Mouse (Mus musculus) C2C12 (cell line): ENCODE data around the gene Ubac1.

ENCODE experiments used
- CEBPB ChIP-seq: IDR thresholded peaks from one replicate; pipeline ENCODE4 v1.6.1; 2011; ENCODE audit warnings: low read depth, mild to moderate bottlenecking, control low read depth, moderate library complexity
- CTCF ChIP-seq: IDR thresholded peaks from one replicate; pipeline ENCODE4 v1.5.1; 2011; ENCODE audit not compliant: control insufficient read depth, insufficient read depth, insufficient read length
- MAX ChIP-seq: IDR thresholded peaks from one replicate; pipeline ENCODE4 v1.6.1; 2011; ENCODE audit warnings: mild to moderate bottlenecking, control low read depth
- MYOG ChIP-seq: IDR thresholded peaks from one replicate; pipeline ENCODE4 v1.6.1; 2011; ENCODE audit not compliant: control insufficient read depth, insufficient read length; ENCODE audit errors: extremely low read depth
- USF1 ChIP-seq: IDR thresholded peaks from one replicate; pipeline ENCODE4 v1.6.1; 2011; ENCODE audit warnings: low read depth, mild to moderate bottlenecking, control low read depth, moderate library complexity

DNA sequence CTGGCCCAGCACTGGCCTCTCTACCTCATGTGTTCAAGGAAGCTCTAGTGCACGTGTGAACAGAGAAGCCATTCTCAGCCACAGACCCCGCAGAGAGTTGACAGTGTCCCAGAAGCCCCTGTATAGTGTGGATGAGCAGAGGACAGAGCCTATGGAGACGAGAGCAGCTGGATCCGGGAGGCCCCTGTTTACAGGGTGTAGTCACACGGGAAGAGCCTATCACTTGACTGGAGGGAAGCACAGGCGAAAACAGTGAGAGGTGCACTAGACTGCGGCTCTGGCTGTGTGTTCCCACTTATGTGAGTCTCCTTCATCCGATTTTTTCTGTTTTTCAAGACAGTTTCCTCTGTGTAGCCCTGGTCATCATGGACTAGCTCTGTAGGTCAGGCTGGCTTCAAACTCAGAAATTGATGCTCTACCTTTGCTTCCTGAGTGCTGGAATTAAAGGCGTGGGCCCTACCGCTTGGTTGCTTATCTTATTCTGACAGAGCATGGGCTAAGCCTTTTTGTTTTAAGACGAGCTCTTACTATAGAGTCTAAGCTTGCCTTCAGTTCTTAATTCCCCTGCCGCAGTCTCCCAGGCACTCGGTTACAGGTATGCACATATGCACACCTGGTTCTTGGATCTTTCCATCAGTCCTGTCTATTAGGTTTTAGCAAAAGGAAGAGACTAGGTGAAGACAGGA is 41.3 kb upstream of the Ubac1 start:
- TF ChIP-seq CTCF (no peak), MAX (no peak), USF1 (no peak), CEBPB (no peak), MYOG (no peak)
